Mouse (Mus musculus) cortical plate, adult 2 months (tissue): ENCODE data around the gene Tecr.

Experiments used
- CTCF ChIP-seq: fragments of 200-500 bp; IDR thresholded peaks from 2 replicates; pipeline ENCODE4 v1.5.1; 2011; ENCODE audit warnings: mild to moderate bottlenecking, control low read depth, low read length; ENCODE audit not compliant: insufficient read depth; ENCODE audit errors: extremely low read depth
- POLR2A ChIP-seq: fragments of 200-500 bp; IDR thresholded peaks from 2 replicates; pipeline ENCODE4 v1.6.1; 2011; ENCODE audit warnings: mild to moderate bottlenecking, low read length, control low read depth; ENCODE audit not compliant: insufficient read depth; ENCODE audit errors: extremely low read depth

GRCm38 (mm10) chr8:83621691-83622388 lies 14.1 kb upstream of the Tecr start:
- no peak for TF ChIP-seq POLR2A
- TF ChIP-seq CTCF, result no peak
